Mouse (Mus musculus): ENCODE results near the gene Irf2bpl.

Gene Irf2bpl

GRCm38 (mm10) chr12:86898448-86898847 is 13.8 kb upstream of the Irf2bpl start:
- no peak for DNase-seq (ENCODE audit: low spot score in 2 of 2)

GRCm38 (mm10) chr12:86897769-86898273 is 13.2 kb upstream of the Irf2bpl start:
- no peak for DNase-seq (ENCODE audit: low spot score in 2 of 2)

- DNase-seq (ENCODE audit: low spot score in 2 of 2) = no peak
These were observed 12.4 kb upstream of the Irf2bpl start for GRCm38 (mm10) chr12:86896921-86897512.

- peak in 1 of 2 experiments; percentile 55 for DNase-seq (ENCODE audit: low spot score in 2 of 2)
These were observed 11.9 kb upstream of the Irf2bpl start for GRCm38 (mm10) chr12:86896441-86896890.

- no peak for DNase-seq (ENCODE audit: low spot score in 2 of 2)
These were observed 11.3 kb upstream of the Irf2bpl start for GRCm38 (mm10) chr12:86895703-86896409.

GRCm38 (mm10) chr12:86894841-86895428 is 10.3 kb upstream of the Irf2bpl start:
- DNase-seq (ENCODE audit: low spot score in 2 of 2) = no peak

GRCm38 (mm10) chr12:86894184-86894839 is 9.7 kb upstream of the Irf2bpl start:
- peak; percentile 95 to 97 for DNase-seq (ENCODE audit: low spot score in 2 of 2)

GRCm38 (mm10) chr12:86893326-86894183 is 9.0 kb upstream of the Irf2bpl start:
- DNase-seq (ENCODE audit: low spot score in 2 of 2) = no peak

- DNase-seq (ENCODE audit: low spot score in 2 of 2) = no peak
These were observed 8.2 kb upstream of the Irf2bpl start for GRCm38 (mm10) chr12:86892711-86893311.

GRCm38 (mm10) chr12:86891786-86892702 is 7.4 kb upstream of the Irf2bpl start:
- DNase-seq (ENCODE audit: low spot score in 2 of 2) = peak in 1 of 2 experiments; percentile 57

- DNase-seq (ENCODE audit: low spot score in 2 of 2) = no peak
These were observed 6.8 kb upstream of the Irf2bpl start for GRCm38 (mm10) chr12:86891454-86891785.

- no peak for DNase-seq (ENCODE audit: low spot score in 2 of 2)
These were observed 6.3 kb upstream of the Irf2bpl start for GRCm38 (mm10) chr12:86890796-86891301.

- DNase-seq (ENCODE audit: low spot score in 2 of 2) = no peak
These were observed 5.6 kb upstream of the Irf2bpl start for GRCm38 (mm10) chr12:86890091-86890720.

- no peak for DNase-seq (ENCODE audit: low spot score in 2 of 2)
These were observed 4.6 kb upstream of the Irf2bpl start for GRCm38 (mm10) chr12:86889103-86889644.

- DNase-seq (ENCODE audit: low spot score in 2 of 2) = peak; percentile 59 to 80
These were observed 3.8 kb upstream of the Irf2bpl start for GRCm38 (mm10) chr12:86888130-86889069.

GRCm38 (mm10) chr12:86887381-86888129 is 3.0 kb upstream of the Irf2bpl start:
- DNase-seq (ENCODE audit: low spot score in 2 of 2) = no peak

GRCm38 (mm10) chr12:86886446-86886965 is 1.9 kb upstream of the Irf2bpl start:
- no peak for DNase-seq (ENCODE audit: low spot score in 2 of 2)
